Mouse (Mus musculus): ENCODE results near the gene Lmtk3. TPM values are rescaled to one million over a fixed set of nuclear protein-coding genes. Genes with fewer than 3 reads are reported as not detected.
A peak's percentile ranks its signal among the peaks of the same experiment; 100 is the strongest.

Gene Lmtk3
- polyA plus RNA-seq (2015; fragmentation: Nextera tagmentation; extraction: Ambion mirVana): 17.2 and 21.3 TPM in 2 replicates

- Histone ChIP-seq H3K27me3 (replicated peaks; ENCODE audit: control insufficient read depth, insufficient read depth, low read length) (no peaks in the 10 kb centered on the region), H3K4me1 (ENCODE audit: control insufficient read depth, insufficient read depth, low read depth, low read length) (peaks cover 14% of the 10 kb centered on the region), H3K36me3 (ENCODE audit: control insufficient read depth, insufficient read depth, low read length) (peaks cover 10% of the 10 kb centered on the region), H3K27ac (ENCODE audit: low read depth, low read length) (peak within 1 kb of the TSS; percentile 93), H3K9ac (ENCODE audit: low read depth, low read length) (peak within 1 kb of the TSS; percentile 94), H3K9me3 (ENCODE audit: control insufficient read depth, low read length) (no peaks in the 10 kb centered on the region), H3K4me3 (ENCODE audit: low read length) (peak within 1 kb of the TSS; percentile 91), H3K4me2 (ENCODE audit: low read length) (peak within 1 kb of the TSS; percentile 77)
- peak; percentile 58 for ATAC-seq
- WGBS: under 1% methylated on average over 38 of the region's 38 CpGs
These were observed at the start of gene Lmtk3 for GRCm38 (mm10) chr7:45783511-45784091. Lmtk3 (plus strand) TSS chr7:45783738.

GRCm38 (mm10) chr7:45739162-45739763, 44.3 kb upstream of the Lmtk3 start:
- Histone ChIP-seq H3K9ac (ENCODE audit: low read depth, low read length) (no peak overlapping the region), H3K9me3 (ENCODE audit: control insufficient read depth, low read length) (no peaks in the 10 kb centered on the region), H3K4me1 (ENCODE audit: control insufficient read depth, insufficient read depth, low read depth, low read length) (no peaks in the 10 kb centered on the region), H3K27me3 (replicated peaks; ENCODE audit: control insufficient read depth, insufficient read depth, low read length) (no peaks in the 10 kb centered on the region), H3K27ac (ENCODE audit: low read depth, low read length) (no peak overlapping the region), H3K36me3 (ENCODE audit: control insufficient read depth, insufficient read depth, low read length) (no peaks in the 10 kb centered on the region), H3K4me3 (ENCODE audit: low read length) (no peak overlapping the region), H3K4me2 (ENCODE audit: low read length) (no peak overlapping the region)
- peak; percentile 92 for ATAC-seq
- WGBS: 8% methylated on average over 9 of the region's 9 CpGs

GRCm38 (mm10) chr7:45739820-45740219, 43.7 kb upstream of the Lmtk3 start:
- Histone ChIP-seq H3K27me3 (replicated peaks; ENCODE audit: control insufficient read depth, insufficient read depth, low read length) (no peaks in the 10 kb centered on the region), H3K4me3 (ENCODE audit: low read length) (no peak overlapping the region), H3K27ac (ENCODE audit: low read depth, low read length) (no peak overlapping the region), H3K9me3 (ENCODE audit: control insufficient read depth, low read length) (no peaks in the 10 kb centered on the region), H3K4me1 (ENCODE audit: control insufficient read depth, insufficient read depth, low read depth, low read length) (no peaks in the 10 kb centered on the region), H3K4me2 (ENCODE audit: low read length) (no peak overlapping the region), H3K36me3 (ENCODE audit: control insufficient read depth, insufficient read depth, low read length) (no peaks in the 10 kb centered on the region), H3K9ac (ENCODE audit: low read depth, low read length) (no peak overlapping the region)
- no peak for ATAC-seq
- WGBS: 71% methylated on average over 10 of the region's 10 CpGs

- Histone ChIP-seq H3K27me3 (replicated peaks; ENCODE audit: control insufficient read depth, insufficient read depth, low read length) (no peaks in the 10 kb centered on the region), H3K4me2 (ENCODE audit: low read length) (no peak overlapping the region), H3K9me3 (ENCODE audit: control insufficient read depth, low read length) (no peaks in the 10 kb centered on the region), H3K4me3 (ENCODE audit: low read length) (no peak overlapping the region), H3K4me1 (ENCODE audit: control insufficient read depth, insufficient read depth, low read depth, low read length) (no peaks in the 10 kb centered on the region), H3K9ac (ENCODE audit: low read depth, low read length) (no peak overlapping the region), H3K36me3 (ENCODE audit: control insufficient read depth, insufficient read depth, low read length) (no peaks in the 10 kb centered on the region), H3K27ac (ENCODE audit: low read depth, low read length) (no peak overlapping the region)
- no peak for ATAC-seq
- 87% methylated on average over 12 of the region's 12 CpGs for WGBS
These were observed 42.2 kb upstream of the Lmtk3 start for GRCm38 (mm10) chr7:45741308-45741707.

GRCm38 (mm10) chr7:45741777-45742176, 41.8 kb upstream of the Lmtk3 start:
- 34% methylated on average over 11 of the region's 11 CpGs for WGBS
- no peaks in the 10 kb centered on the region for H3K4me1 ChIP-seq (ENCODE audit: control insufficient read depth, insufficient read depth, low read depth, low read length)
- peak overlapping the region; percentile 12; the same call in 1 of the 2 replicates for H3K4me3 ChIP-seq (ENCODE audit: low read length)
- H3K4me2 ChIP-seq (ENCODE audit: low read length): peak overlapping the region; percentile 33
- H3K27me3 ChIP-seq (replicated peaks; ENCODE audit: control insufficient read depth, insufficient read depth, low read length): no peaks in the 10 kb centered on the region
- no peaks in the 10 kb centered on the region for H3K36me3 ChIP-seq (ENCODE audit: control insufficient read depth, insufficient read depth, low read length)
- H3K9ac ChIP-seq (ENCODE audit: low read depth, low read length): no peak overlapping the region
- H3K27ac ChIP-seq (ENCODE audit: low read depth, low read length): no peak overlapping the region
- no peaks in the 10 kb centered on the region for H3K9me3 ChIP-seq (ENCODE audit: control insufficient read depth, low read length)
- ATAC-seq: no peak

GRCm38 (mm10) chr7:45742338-45742737, 41.2 kb upstream of the Lmtk3 start:
- Histone ChIP-seq H3K9me3 (ENCODE audit: control insufficient read depth, low read length) (no peaks in the 10 kb centered on the region), H3K27ac (ENCODE audit: low read depth, low read length) (no peak overlapping the region), H3K4me1 (ENCODE audit: control insufficient read depth, insufficient read depth, low read depth, low read length) (no peaks in the 10 kb centered on the region), H3K4me3 (ENCODE audit: low read length) (no peak overlapping the region), H3K27me3 (replicated peaks; ENCODE audit: control insufficient read depth, insufficient read depth, low read length) (no peaks in the 10 kb centered on the region), H3K4me2 (ENCODE audit: low read length) (peak overlapping the region; percentile 33), H3K36me3 (ENCODE audit: control insufficient read depth, insufficient read depth, low read length) (no peaks in the 10 kb centered on the region), H3K9ac (ENCODE audit: low read depth, low read length) (no peak overlapping the region)
- 31% methylated on average over 19 of the region's 19 CpGs for WGBS
- no peak for ATAC-seq

- Histone ChIP-seq H3K9ac (ENCODE audit: low read depth, low read length) (no peak overlapping the region), H3K9me3 (ENCODE audit: control insufficient read depth, low read length) (no peaks in the 10 kb centered on the region), H3K27me3 (replicated peaks; ENCODE audit: control insufficient read depth, insufficient read depth, low read length) (no peaks in the 10 kb centered on the region), H3K4me3 (ENCODE audit: low read length) (no peak overlapping the region), H3K4me1 (ENCODE audit: control insufficient read depth, insufficient read depth, low read depth, low read length) (no peaks in the 10 kb centered on the region), H3K4me2 (ENCODE audit: low read length) (no peak overlapping the region), H3K36me3 (ENCODE audit: control insufficient read depth, insufficient read depth, low read length) (no peaks in the 10 kb centered on the region), H3K27ac (ENCODE audit: low read depth, low read length) (no peak overlapping the region)
- ATAC-seq: no peak
- WGBS: 44% methylated on average over 2 of the region's 2 CpGs
These were observed 39.2 kb upstream of the Lmtk3 start for GRCm38 (mm10) chr7:45744387-45744786.

- Histone ChIP-seq H3K4me3 (ENCODE audit: low read length) (no peak overlapping the region), H3K9ac (ENCODE audit: low read depth, low read length) (no peak overlapping the region), H3K27ac (ENCODE audit: low read depth, low read length) (no peak overlapping the region), H3K9me3 (ENCODE audit: control insufficient read depth, low read length) (no peaks in the 10 kb centered on the region), H3K27me3 (replicated peaks; ENCODE audit: control insufficient read depth, insufficient read depth, low read length) (no peaks in the 10 kb centered on the region), H3K4me2 (ENCODE audit: low read length) (no peak overlapping the region), H3K4me1 (ENCODE audit: control insufficient read depth, insufficient read depth, low read depth, low read length) (no peaks in the 10 kb centered on the region), H3K36me3 (ENCODE audit: control insufficient read depth, insufficient read depth, low read length) (no peaks in the 10 kb centered on the region)
- no peak for ATAC-seq
- 64% methylated on average over 6 of the region's 6 CpGs for WGBS
These were observed 37.0 kb upstream of the Lmtk3 start for GRCm38 (mm10) chr7:45746518-45746917.

- no peak overlapping the region for H3K4me2 ChIP-seq (ENCODE audit: low read length)
- no peaks in the 10 kb centered on the region for H3K27me3 ChIP-seq (replicated peaks; ENCODE audit: control insufficient read depth, insufficient read depth, low read length)
- no peak overlapping the region for H3K4me3 ChIP-seq (ENCODE audit: low read length)
- 88% methylated on average over 5 of the region's 5 CpGs for WGBS
- no peaks in the 10 kb centered on the region for H3K9me3 ChIP-seq (ENCODE audit: control insufficient read depth, low read length)
- ATAC-seq: no peak
- no peaks in the 10 kb centered on the region for H3K36me3 ChIP-seq (ENCODE audit: control insufficient read depth, insufficient read depth, low read length)
- no peak overlapping the region for H3K9ac ChIP-seq (ENCODE audit: low read depth, low read length)
- no peak overlapping the region for H3K27ac ChIP-seq (ENCODE audit: low read depth, low read length)
- no peaks in the 10 kb centered on the region for H3K4me1 ChIP-seq (ENCODE audit: control insufficient read depth, insufficient read depth, low read depth, low read length)
These were observed 36.1 kb upstream of the Lmtk3 start for GRCm38 (mm10) chr7:45747450-45747849.
